29 mouse cellular contexts compared by ENCODE assay signal in the genomic region with DNA sequence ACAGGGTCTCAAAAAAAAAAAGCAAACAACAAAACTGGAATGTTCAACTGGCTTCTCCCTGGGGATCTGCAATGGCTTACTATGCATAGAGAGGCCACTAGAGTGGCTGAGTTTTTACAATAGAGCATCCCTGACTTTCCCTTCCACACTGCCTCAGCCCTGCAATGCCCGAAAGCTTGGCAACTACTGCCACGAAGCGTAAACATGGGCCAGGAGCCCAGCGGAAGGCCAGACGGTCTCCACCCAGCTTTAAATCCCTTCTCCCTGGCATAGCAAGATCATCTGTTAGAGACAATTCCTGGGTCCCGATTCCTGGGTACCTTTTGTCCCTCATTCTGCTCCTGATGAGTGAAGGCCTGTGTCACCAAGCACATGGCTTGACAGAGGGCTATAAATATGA. TPM values are rescaled to one million over a fixed set of nuclear protein-coding genes. Genes with fewer than 3 reads are reported as not detected.
A peak's percentile ranks its signal among the peaks of the same experiment; 100 is the strongest.
DNase-seq lines count a peak whose midpoint lies in the region; ATAC-seq and TF ChIP-seq lines count a peak whose summit lies in the region.
"Had no signal": no experiment of that assay in that cellular context is flagged by ENCODE, and none has a peak within 500 bp of the region (broad histone marks: within the 10 kb centered on the region; RNA-seq: fewer than 3 reads in every experiment).

No protein-coding gene starts in this region.

- DNase-seq in cerebellum, postnatal 36 days = peak; percentile 31 to 44
- DNase-seq in lung, postnatal 14 days = peak; percentile 42
- no peak for DNase-seq in lung, adult 2 months
- DNase-seq in lung, postnatal 25 days (ENCODE audit: low spot score) = peak; percentile 29
- no peak for DNase-seq in urinary bladder, postnatal 25 days (ENCODE audit: low spot score)
- no peak for DNase-seq in gastrocnemius, adult 8-10 months (ENCODE audit: low spot score in 2 of 2)
- DNase-seq: adrenal gland, postnatal 10 days; embryo, embryonic 11 days; gastrocnemius, postnatal 36 days; heart, postnatal 36 days; kidney, adult 2 months; liver; thymus, postnatal 14 days had no signal

- ATAC-seq in cerebellum, adult (ENCODE audit: insufficient number of reproducible peaks, low FRiP score, low TSS enrichment) = no peak
- ATAC-seq: activated CD4-positive, CD25-positive, alpha-beta regulatory T cell, adult 4 months; midbrain, embryonic 16.5 days had no signal

- H3K4me3 ChIP-seq in lung, adult 2 months (replicated peaks; ENCODE audit: extremely low read depth, low read depth, low read length) = no peak overlapping the region
- H3K4me3 ChIP-seq: embryonic facial prominence, embryonic 13.5 days; erythroblast, embryonic 14.5 days; forebrain, embryonic 12.5 days; heart, embryonic 15.5 days; hindbrain, embryonic 13.5 days; liver, embryonic 15.5 days had no signal

- TF ChIP-seq POLR2A in lung, adult 2 months (IDR thresholded peaks at IDR 0.05; ENCODE audit: borderline replicate concordance, extremely low read depth, low read depth, low read length) = no peak

- no peaks in the 10 kb centered on the region; the same call in 1 of the 2 replicates for H3K4me1 ChIP-seq in lung, adult 2 months (ENCODE audit: control insufficient read depth, insufficient read depth, low read length)
- H3K4me1 ChIP-seq: forebrain, embryonic 12.5 days; heart, embryonic 15.5 days; liver, embryonic 15.5 days had no signal

- WGBS in lung, adult 2 months = 52% methylated on average over 6 of the region's 6 CpGs

- no peak for TF ChIP-seq CTCF in lung, adult 2 months (IDR thresholded peaks at IDR 0.05; ENCODE audit: insufficient read depth, low read length)

RNA-seq across cellular contexts. Expression of gene Prf1, which starts 6.4 kb away (rescaled TPM):
- 6.2 and 8.0 TPM in 2 replicates for polyA plus RNA-seq in lung, adult 2 months (2012; rRNA removed)
- total RNA-seq in gastrocnemius, adult 8-10 months (2022) = not detected
- total RNA-seq: gastrocnemius, postnatal 36 days; layer of hippocampus, adult 18-20 months; layer of hippocampus, postnatal 14 days; left cerebral cortex, postnatal 25 days; MEL had no signal
- polyA plus RNA-seq: C2C12; embryonic facial prominence, embryonic 13.5 days; erythroblast, embryonic 14.5 days; forebrain, embryonic 12.5 days; intestine, embryonic 14.5 days; midbrain, embryonic 16.5 days; neural tube, embryonic 14.5 days had no signal

RNA-seq across cellular contexts. Expression of gene Adamts14, which starts 30.8 kb away (rescaled TPM):
- polyA plus RNA-seq in lung, adult 2 months (2012; rRNA removed) = 3.6 TPM in 2 replicates
- total RNA-seq in gastrocnemius, adult 8-10 months (2022) = under 1 TPM; 0.31 to 0.58 (median 0.47) TPM
- total RNA-seq: MEL had no signal
- polyA plus RNA-seq: activated CD4-positive, CD25-positive, alpha-beta regulatory T cell, adult 4 months; erythroblast, embryonic 14.5 days had no signal

Comparison
In these comparisons a context has a peak if more than half of its experiments do, and no peak if none do; other contexts are left out.
1. DNase-seq: peak in cerebellum, postnatal 36 days (2 of 2), lung, postnatal 14 days (single experiment) and lung, postnatal 25 days (single experiment); none in lung, adult 2 months (single experiment), urinary bladder, postnatal 25 days (single experiment) and gastrocnemius, adult 8-10 months (0 of 2).